Mouse (Mus musculus) spleen, adult 18-20 months (tissue): Measurements from ENCODE around the gene Wdr20.
"Not testable (repeated sequence)": the region's sequence is repeated elsewhere in the genome, so short reads cannot be mapped to it uniquely, and the experiment has no call there.

ENCODE experiments used
- DNase-seq, 2 experiments: peaks; one replicate each; pipeline ENCODE4 v3.0.0; 2022; ENCODE audit warnings: mixed read lengths in 2 of 2

Gene Wdr20

DNA sequence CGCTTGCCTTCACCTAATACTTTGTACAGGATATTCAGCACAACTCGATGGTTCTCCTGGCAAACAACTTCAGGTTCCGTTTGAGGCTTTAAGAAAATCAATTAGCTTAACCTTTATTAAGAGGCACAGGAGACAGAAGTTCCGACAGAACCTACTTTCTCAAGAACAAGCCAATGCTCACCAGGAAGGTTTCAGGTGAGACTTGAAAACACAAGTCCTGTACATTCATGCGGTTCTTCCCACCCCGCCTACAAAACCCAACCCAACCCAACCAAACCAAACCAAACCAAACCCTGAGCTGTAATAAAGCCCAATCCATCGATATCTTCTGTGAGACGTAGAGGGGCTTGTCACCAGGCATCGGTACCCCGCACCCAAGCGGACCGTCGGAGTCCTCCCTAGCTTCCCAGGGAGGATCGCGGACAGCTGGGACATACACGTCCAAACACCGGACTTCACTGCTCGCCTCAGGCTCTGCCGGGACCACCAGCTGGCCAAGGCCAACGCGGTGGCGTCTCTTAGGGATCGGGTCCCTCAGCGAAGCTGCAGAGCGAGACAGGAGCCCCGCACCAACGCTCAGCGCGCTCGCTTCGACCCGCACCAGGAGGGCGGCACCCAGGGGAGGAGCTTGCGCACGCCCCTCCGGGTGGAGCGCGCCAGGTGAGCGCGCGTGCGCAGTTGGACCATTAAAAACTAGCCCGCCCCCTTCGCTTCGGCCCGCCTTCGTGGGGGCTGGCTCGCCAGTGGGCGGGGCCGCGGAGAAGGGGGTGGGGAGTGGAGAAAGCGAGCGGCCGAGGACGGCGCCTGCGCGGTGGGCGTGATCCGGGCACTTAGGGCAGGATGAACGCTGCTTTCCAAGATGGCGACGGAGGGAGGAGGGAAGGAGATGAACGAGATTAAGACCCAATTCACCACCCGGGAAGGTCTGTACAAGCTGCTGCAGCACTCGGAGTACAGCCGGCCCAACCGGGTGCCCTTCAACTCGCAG, at the start of gene Wdr20:
Wdr20 (plus strand) TSS at position 775 of the 988 bp plus-strand sequence.
- DNase-seq, result peak; percentile 98 to 99

DNA sequence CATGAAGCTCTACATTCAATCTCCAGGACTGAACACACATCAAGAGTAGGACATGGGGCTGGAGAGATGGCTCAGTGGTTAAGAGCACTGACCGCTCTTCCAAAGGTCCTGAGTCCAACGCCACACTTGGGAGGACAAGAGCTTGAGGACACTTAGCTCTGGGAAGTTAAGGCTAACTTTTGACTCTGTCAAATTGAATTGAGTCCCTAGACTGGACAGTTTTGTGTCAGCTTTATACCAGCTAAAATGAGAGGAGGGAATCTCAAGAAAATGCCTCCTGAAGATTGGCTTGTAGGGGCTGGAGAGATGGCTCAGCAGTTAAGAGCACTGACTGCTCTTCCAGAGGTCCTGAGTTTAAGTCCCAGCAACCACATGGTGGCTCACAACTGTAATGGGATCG, 48.8 kb upstream of the Wdr20 start:
- DNase-seq, result not testable (repeated sequence)

DNA sequence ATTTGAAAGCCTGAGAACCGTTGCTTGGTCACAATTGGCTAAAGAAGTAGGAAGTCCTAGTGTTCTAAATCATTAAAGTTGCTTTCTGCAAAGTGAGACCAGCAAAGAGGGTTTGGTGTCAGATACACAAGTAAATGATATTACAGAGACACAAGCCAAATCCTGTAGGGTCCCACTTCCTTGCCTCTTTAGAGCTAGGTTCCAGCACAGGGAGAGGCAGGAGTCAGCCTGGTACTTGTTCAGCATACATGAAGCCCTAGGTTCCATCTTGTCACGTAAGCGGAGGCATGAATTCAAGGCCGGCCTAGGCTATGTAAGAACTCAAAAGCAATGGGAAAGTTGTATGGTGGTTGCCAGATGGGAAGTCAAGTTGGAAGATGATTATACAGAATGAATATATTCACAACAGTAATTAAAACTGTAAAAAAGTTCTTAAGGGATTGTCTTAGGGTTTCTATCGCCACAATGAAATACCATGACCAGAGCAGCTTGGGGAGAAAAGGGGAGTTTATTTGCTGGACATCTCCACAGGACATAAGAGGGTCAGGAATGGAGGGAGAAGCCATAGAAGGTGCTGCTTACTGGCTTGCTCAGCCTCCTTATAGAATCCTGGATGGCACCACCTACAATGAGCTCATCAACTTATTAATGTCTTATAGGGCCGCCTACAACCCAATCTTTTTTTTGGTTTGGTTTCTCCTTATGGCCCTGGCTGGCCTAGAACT, 47.7 kb upstream of the Wdr20 start:
- DNase-seq, result no peak

DNA sequence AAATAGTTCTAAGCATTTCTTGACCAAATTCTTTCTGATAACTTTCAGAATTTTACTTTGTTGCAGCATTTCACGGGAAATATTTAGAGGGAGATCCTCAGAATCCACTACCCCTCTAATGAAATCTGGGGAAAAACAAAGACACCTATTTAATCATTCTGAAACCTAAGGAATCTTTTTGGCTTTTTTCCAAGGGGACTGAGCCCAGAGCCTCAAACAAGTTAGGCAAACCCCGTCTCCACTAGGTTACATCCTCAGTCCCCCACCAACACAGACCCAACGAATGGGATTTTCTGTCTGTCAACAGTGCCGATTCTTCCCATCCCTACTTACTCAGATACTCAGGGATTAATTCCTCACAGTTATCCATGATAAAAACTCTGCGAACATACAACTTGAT, 44.4 kb upstream of the Wdr20 start:
- not testable (repeated sequence) for DNase-seq

DNA sequence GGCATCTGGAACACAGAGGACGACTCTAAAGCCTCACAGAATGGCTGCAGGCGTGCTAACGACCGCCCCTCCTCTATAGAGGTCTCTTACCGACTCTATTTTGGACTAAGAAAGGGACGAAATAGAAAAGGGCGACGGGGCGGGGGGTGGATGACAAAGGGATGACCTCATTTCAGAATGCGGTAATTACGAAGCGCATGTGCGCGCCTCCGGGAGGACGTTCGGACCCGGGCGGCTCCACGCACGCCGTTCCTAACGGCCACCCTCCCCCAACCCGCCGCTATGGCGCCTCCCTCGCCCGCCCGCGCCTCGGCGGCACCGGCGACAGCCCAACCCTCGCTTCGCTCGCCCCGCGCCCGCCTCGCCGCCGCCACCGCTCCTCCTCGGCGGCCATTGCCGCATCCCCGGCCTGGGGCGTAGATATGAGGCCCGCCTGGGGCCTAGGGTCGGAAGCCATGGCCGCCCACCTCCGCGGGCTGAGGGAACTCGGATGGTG, 42.0 kb upstream of the Wdr20 start:
- DNase-seq, result no peak

DNA sequence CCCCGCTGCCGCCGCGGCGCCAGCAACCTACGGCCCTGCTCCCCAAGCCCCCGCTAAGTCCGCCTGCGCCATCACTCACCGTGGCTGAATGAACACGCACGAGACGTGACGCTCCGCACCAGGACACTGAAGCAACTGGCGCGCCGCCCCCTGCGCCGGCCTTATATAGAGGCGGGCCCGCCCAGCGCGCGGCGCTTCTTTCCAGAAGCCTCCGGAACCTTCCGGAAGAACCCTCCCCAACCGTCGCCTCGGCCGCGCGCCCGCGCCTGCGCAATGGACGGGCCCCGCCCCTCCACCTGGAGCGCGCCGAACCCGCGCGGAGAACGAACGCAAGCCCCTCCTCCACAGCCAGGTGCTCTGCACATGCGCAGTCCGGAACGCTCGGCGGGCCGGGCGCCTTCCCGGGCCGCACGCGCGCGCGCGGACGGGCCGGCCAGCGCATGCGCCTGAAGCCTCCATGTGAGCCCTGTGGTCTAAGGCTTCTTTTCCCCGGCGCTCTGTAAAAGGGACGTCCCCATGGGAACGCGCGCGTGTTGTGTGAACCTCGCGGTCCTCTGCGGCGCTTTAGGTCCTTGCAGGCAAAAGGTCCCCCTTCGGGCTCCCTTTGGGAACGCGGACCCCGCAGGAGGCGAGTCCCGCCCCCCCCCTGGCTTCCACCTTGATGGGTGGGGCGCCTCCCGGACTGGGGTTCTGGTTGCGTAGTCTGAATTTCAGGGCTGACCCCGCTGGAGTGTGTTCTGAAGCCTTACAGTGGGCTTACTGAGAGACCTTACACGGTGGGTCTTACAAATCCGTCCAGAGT, 41.4 kb upstream of the Wdr20 start:
- DNase-seq, result peak; percentile 97 to 99

DNA sequence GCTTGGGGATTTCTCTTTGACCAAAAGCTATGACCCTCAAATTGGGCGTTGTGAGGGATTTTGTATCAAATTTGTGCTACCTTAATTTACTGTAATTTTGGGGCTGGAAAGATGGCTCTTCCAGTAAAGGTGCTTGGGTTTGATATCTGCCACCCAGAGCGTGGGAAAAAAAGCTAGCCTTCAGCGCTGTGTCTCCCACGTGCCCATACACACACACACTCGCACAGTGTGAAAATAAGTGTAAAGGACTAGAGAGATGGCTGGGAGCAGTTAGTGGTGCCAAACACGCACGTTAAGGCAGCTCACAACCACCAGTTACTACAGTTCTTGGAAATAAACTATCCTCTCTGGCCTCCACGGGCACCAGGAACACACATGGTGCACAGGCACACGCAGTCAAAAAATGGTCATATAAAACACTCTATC, 40.8 kb upstream of the Wdr20 start:
- DNase-seq, result no peak

DNA sequence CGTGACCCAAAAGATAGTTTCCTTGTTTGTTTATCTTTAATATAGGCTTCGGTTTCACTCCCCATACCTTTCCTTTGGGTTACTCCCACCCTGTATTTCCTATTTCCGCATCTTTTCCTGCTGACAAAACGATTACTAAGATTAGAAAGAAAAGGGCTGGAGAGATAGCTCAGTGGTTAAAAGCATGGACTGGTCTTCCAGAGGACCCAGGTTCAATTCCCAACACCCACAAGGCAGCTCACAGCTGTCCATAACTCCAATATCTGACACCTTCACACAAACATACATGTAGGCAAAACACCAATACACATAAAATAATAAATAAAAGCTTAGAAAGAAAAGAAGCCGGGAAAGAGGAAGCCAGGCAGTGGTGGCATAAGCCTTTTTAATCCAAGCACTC, 40.3 kb upstream of the Wdr20 start:
- no peak for DNase-seq

DNA sequence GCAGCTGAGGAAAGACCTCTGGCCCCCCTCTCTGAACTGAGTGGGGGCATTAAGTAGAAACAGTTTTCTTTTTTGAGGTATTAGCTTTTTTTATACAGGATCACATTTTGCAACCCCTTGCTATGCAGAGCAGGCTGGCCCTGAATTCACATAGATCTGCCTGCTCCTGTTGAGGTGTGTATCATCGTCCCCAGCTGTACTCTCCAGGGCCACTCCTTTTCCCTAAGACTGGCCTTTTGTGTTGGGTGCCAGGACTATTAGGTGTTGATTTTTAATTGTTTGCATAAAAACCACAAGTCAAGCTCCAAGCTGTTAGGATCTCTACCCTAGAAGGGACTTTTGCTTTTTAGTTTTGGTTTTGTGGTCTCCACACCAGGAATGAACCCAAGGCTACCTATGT, 39.7 kb upstream of the Wdr20 start:
- no peak for DNase-seq

DNA sequence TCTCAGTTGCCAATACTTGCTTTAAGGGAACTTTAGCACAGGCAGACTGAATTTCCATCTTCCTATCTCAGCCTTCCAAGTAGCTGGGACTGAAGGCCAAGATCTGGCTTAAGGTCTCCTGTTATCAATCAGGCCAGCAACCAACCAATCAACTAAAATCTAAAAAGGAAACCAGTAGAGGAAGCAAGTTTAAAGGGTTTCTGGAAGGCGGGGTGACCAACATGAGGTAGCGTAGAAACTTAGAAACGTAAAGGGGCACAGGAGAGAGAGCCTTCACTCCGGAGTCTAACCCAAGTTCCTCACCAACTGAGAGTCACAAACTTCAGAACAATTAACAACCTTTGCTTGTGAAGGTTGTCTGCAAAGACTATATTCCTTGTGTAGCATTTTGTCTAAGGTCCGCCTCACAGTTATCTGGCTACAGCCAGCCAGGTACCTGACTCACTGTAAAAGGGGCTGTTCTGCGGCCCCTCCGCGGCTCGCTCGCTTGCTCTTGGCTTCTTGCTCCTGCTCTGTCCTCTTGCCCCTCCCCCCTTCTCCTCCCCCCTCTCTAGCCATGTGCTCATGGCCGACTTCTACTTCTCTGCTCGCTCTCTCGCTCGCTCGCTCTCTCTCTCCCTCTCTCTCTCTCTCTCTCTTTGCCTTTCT, 39.1 kb upstream of the Wdr20 start:
- no peak for DNase-seq

DNA sequence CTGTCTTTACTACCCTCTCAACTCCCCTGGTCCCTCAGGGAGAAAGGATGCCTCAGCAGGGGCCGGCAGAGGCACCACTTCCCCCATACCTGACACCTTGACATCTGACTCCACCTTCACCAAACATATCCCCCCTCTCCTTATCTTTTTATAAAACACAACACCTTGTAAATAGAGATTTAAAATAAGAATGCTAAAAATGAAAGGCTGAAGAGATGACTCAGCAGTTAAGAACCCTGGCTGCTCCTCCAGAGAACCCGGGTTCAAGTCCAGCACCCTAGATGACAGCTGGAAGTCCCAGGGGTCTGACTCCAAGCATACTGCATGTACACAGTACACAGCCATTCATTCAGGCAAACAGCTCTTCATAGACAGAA, 38.6 kb upstream of the Wdr20 start:
- DNase-seq, result no peak

DNA sequence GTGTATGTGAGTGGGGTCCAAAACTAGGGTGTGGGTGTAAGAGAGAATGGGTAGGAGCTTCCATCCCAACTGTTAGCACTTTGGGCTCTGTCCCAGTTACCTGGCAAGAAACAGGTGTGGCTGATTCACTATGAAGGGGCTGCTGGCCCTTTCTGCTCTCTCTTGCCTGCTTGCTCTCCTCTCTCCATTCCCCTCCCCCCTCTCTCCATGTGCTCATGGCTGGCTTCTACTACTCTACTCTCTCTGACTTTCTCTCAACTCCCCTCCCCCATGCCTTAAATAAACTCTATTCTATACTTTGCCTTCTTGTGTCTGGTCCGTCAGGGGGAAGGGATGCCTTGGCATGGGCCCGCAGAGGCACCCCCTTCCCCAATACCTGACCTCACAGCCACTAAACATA, 37.0 kb upstream of the Wdr20 start:
- DNase-seq, result no peak

DNA sequence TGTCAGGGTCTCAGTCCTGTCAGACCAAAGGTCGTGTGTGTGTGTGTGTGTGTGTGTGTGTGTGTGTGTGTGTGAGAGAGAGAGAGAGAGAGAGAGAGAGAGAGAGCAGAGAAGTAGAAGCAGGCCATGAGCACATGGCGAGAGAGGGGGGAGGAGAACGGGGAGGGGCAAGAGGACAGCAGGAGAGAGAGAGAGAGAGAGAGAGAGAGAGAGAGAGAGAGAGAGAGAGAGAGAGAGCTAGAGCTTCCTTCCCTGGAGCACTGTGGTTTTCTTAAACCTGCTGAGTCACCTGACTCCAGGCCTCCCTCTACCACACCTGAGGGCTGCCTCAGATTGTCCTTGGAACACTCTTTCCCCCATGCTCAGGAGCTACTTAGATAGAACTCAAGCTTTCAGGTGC, 36.4 kb upstream of the Wdr20 start:
- DNase-seq, result not testable (repeated sequence)

DNA sequence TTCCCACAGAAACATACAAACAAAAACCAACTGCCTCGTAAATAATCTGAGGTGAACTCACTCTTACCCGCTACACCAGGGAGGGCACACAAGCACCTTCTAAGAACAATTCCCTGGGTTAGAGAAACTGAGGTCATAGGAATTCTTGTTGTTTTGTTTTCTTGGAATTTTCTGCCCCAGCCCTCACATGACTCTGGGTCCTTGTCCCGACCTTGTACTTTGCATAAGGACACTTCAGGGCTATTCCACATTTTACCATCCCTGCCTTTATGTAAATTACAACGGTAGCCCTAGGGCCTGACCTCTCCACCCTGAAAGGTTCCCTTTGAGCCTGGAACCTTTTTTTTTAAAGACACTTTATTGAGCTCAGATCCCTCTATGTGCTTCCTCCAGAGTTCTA, 35.2 kb upstream of the Wdr20 start, which contains the start of gene Hsp90aa1:
Hsp90aa1 (minus strand) TSS at position 173 of the 400 bp plus-strand sequence.
- DNase-seq, result no peak

DNA sequence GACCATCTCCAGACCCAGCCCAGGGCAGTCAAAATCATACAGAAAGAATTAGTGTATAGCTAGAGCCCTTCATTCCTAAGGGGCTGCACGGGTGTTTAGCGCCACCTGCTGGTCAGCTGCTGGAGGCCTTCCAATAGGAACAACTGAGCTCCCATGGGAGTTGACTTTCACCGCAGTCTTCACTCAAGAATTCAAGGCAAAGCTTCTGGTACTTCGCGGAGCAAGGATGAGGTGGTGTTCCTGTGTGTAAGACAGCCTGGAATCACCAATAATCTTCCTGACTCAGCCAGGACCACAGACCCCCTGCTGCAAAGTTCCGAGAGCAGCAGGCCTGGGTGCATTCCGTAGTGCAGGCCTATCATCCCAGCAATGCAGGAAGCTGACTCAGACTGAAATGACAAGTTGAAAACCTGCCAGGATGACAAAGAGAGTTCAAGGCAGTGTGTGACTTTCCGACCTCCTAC, 34.7 kb upstream of the Wdr20 start:
- peak; percentile 70 to 84 for DNase-seq

DNA sequence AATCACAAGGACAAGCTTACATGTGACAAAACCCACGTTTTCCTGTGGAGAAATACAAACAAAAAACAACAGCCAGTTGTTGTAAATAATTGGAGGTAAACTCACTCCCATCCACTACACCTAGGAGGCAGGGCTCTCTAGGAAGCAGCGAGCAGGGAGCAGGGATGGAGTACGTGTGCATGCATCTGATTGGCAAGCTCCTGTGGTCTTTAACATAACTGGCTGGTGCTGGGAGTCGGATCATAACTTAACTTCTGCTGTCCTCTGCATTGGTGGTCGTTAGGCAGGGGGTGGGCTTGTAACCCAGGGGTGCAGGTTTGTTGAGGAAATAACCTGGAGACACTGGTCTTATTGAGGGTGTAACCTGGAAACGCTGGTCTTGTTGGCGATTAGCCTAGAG, 34.1 kb upstream of the Wdr20 start:
- DNase-seq, result no peak

DNA sequence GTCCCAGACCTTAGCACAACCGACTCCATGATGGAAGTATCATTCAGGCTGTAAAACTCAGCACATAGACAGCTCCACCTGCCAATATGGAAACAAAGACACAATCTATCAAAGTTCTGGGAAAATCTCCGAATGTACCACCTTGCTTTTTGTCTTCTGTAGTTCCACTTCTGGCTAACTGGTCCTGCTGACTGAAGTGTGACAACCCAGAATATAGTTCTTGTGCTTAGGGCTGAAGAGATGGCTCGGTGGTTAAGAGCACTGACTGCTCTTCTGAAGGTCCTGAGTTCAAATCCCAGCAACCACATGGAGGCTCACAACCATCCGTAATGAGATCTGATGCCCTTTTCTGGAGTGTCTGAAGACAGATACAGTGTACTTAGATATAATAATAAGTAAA, 32.3 kb upstream of the Wdr20 start:
- DNase-seq, result not testable (repeated sequence)

DNA sequence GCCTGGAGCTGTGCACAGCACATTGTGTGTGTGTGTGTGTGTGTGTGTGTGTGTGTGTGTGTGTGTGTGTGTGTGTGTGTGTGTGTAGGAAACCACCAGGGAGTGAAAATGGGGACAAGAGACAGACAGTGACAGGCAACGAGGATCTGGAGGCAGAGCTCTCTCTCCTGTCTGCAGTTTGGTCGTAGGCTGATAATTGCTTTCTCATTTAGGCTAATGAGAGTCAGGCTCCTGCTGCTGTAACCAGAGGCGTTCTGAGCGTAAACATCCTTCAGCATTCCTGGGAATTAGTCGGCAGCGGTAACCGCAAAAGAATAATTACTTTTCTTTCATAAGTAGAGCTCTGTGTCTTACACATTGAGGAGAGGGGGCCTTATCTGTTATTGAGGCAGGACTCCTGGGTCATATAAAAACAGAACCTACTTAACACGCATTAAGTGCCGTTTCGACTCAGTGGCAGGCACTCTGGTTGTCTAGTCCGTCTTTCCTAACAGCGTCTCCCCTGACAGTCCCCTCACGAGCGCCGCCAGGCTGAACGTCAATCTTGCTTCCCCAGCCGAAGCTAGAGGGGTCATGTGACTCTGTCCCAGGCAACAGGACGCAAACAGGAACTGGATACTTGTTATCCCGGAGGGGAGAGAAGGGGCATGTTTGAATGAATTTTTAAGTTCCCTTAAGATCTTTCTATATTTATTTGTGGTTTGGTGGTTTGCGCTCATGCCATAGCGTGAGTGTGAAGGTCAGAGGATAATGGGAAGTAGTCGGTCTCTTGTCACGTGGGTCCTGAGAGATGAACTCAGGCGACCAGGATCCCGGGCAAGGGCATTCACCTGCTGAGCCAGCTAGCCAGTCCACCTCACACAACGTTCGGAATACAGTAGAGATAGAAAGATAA, 31.2 kb upstream of the Wdr20 start:
- DNase-seq, result peak; percentile 25 to 30

DNA sequence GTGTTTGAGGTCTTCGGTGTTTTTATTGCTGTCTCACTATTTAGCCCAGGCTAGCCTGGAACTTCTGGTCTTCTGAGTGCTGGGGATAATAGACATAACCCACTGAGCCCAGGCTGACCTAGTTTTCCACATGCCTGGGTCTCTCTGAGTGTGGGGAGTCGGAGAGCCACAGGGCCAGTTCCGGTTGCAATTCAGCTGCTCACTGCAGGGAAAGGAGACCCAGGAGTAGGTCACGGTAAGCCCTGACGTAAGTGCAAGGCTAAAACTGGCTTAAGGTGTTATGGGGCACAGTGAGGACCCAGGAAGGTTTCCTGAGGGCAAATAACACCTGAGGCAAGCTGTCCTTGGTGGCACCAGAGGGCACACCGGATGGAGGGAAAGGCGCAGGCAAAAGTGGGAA, 30.3 kb upstream of the Wdr20 start:
- no peak for DNase-seq

DNA sequence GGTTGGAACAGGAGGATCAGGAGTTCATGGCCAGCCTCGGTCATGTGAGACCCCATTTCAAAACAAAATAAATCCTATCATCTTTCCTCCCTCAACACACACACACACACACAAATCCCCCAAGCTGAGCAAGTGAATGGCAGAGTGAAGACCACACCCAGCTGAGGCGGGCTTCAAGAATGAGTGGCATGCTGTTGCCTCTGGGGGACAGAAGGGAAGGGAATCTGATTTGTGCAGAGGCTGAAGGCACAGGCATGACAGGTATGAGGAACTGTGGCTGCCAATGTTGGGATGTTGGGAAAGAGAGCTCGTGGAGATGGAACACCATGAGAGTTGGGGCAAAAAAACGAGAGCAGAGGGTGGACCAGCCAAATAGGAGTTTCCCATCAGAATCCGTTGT, 26.5 kb upstream of the Wdr20 start:
- DNase-seq, result no peak

DNA sequence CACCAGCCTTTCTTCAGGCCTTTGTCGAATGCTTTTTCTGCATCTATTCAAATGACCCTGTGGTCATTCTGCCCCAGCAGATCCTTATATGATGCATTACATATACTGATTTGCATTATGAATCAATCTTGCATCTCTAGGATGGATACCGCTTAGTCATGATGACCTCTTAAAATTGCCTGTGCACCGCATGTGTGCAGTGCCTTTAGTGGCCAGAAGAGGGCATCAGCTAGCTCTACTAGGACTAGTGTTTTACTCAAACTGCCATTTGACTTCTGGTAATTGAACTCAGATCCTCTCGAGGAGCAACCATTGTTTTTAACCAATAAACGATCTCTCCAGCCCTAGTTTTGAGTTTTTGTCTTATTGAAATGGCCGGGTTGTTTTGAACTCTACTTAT, 24.0 kb upstream of the Wdr20 start:
- no peak for DNase-seq
